Mouse (Mus musculus): Measurements from ENCODE around the gene Xylt1. TPM values are rescaled to one million over a fixed set of nuclear protein-coding genes. Genes with fewer than 3 reads are reported as not detected.

Gene Xylt1
- total RNA-seq, 2 experiments from 2014 or later: 53.3 to 55.2 TPM

DNA sequence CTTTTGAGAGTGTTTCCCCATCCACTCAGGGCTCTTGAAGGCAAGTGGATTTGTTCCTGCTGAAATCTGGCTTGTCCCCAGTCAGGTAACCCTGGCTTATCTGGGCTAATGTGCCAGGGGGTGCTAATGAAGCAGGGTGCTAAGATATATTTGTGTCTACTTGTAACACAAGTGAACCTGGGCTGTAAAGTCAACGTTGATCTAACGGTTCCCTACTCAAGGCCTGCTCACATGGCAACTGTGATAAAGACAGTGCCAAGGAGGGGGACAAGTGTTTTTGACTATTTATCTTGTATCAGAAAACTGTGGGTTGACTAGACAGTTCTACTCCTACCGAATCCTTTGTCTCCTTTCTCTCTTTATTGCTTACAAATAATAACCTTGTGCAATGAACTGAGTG lies 8.3 kb downstream of the Xylt1 start:
- DNase-seq (ENCODE audit: extremely low spot score in 1 of 2, low spot score in 2 of 2): no peak
- intact Hi-C loops (cut with DNase I): loop anchor here (10.0 kb wide), 2 partner anchors 106 to 236 kb away; no protein-coding TSS in a partner anchor

DNA sequence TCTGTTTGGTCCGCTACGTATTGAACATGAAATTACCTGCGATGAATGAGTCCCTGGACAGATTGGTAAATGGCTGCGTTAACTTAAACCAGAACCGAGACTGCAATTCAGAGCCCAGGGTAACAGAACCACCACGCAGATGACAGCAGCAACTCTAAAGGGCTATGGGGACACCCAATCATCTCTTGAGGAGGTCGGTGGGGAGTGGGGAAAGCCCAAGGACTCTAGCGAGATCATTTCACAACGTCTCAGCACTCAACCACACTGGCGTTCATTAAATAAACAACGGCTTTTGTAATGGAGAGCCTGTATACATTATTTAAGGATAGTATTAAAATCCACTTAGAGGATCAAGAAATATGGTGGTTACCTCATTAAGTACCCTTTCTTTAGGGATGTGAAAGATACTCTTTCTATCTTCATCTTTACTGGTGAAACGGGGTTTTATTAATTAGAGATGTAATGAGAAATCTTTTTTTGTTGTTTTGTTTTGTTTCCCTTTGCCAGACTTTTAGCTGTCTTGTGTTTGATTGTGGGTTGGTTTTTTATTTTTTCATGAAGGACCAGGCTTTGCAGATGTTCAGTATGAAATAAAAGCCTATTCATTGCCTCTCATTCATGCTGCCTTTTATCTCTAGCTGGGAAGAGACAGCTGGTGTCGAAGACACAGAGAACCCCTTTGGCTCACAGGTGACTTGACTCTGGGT lies 12.2 kb downstream of the Xylt1 start:
- intact Hi-C loops (cut with DNase I): no loop called here

DNA sequence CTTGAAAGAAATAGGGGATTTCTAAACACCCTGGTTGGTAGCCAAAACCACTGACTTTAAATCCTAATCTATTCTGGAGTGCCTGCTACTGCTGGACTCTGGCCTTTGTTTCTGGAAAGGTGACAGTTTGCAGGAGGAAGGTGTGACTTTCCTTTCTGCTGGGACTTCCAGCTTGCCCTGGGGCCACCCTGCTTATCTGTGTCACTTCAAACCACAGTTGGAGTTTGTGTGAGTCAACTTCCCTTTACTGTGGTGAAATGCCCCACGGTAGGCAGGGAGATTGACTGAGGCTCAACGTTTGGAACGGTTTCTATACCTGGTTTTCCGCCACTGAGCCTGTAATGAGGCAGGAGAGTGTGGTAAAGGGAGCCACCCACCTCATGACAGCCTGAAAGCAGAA lies 13.2 kb downstream of the Xylt1 start:
- no peak for DNase-seq (ENCODE audit: extremely low spot score in 1 of 2, low spot score in 2 of 2)
- intact Hi-C loops (cut with DNase I): no loop called here

More for the DNA sequence above, 12.2 kb downstream of the Xylt1 start:
- DNase-seq (ENCODE audit: extremely low spot score in 1 of 2, low spot score in 2 of 2): no peak

DNA sequence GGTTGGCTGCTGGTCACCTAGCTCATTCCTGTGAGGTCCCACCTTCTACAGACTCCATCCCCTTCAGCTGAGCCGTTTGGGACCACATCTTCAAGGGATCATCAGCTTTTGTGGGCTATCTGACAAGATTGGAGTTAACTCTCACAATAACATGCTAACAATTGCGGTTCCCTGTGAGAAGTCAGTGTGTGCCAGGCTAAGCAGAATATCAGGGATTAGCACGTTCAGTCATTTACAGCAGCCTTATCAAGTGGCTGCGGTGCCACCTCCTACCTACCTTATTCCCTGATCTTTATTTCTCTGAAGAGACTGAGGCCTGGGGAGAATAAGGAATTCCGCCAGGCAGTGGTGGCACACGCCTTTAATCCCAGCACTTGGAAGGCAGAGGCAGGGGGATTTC lies 13.6 kb downstream of the Xylt1 start:
- intact Hi-C loops (cut with DNase I): no loop called here
- DNase-seq (ENCODE audit: extremely low spot score in 1 of 2, low spot score in 2 of 2): no peak

DNA sequence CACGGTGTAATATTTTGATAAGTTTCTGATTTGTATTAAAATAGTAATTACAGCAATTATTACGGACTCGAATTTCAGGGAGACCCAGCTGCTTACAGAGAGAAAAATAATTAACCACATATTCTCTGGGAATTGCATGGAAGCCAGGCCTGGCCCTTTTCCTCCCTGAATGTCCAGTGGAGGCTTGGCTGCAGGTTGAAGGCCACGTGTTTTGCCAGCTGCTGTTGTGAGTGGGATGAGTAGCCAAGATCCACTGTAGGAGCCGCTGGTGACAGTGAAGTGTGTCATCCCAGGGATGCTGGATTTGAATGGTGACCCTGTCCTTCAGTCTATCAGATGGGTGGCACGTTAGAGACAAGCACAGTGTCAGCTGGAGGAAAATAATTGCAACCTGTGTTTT lies 14.7 kb downstream of the Xylt1 start:
- intact Hi-C loops (cut with DNase I): no loop called here
- DNase-seq (ENCODE audit: extremely low spot score in 1 of 2, low spot score in 2 of 2): no peak

- intact Hi-C loops (cut with DNase I): no loop called here
- DNase-seq (ENCODE audit: extremely low spot score in 1 of 2, low spot score in 2 of 2): no peak
These were observed 17.1 kb downstream of the Xylt1 start for GRCm38 (mm10) chr7:117397877-117398276.

DNA sequence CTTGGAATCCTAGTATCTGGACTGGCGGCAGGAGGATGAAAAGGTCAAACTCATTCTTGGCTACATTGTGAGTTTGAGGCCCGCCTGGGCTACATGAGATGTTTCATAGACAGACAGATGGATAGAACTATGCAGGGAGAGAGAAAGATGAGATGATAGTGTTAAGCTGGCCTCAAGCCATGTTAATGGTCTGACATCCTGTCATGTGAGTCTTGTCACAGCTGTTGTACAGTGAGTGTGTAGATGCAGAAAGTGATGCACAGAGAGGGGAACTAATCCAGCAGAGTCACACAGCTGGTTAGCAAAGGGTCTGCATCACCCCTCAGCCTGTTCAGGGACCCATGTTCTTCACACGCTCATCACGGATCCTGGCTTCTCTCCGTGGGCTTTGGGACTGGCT lies 19.2 kb downstream of the Xylt1 start:
- intact Hi-C loops (cut with DNase I): no loop called here
- no peak for DNase-seq (ENCODE audit: extremely low spot score in 1 of 2, low spot score in 2 of 2)

GRCm38 (mm10) chr7:117401581-117401980 lies 20.8 kb downstream of the Xylt1 start:
- no peak for DNase-seq (ENCODE audit: extremely low spot score in 1 of 2, low spot score in 2 of 2)
- intact Hi-C loops (cut with DNase I): no loop called here

DNA sequence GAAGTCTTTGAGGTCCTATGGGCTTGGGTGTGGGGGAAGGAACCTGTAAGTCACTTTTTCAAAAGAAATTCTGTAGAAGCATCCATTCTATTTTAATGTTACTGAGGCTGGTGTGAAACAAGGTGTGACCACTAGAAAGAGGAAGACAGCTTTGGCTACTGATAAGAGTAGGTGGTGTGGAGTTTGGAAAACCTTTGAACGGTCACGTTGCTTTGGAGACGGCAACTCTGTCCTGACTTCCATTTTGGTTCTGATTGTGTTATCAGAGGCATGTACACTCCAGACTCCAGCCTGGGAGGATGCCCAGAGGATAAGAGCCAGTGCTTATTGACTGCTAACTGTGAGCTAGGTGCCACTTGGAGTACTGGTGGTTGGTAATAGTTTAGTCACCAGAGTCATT lies 25.6 kb downstream of the Xylt1 start:
- DNase-seq (ENCODE audit: extremely low spot score in 1 of 2, low spot score in 2 of 2): no peak
- intact Hi-C loops (cut with DNase I): no loop called here

- intact Hi-C loops (cut with DNase I): no loop called here
- no peak for DNase-seq (ENCODE audit: extremely low spot score in 1 of 2, low spot score in 2 of 2)
These were observed 28.6 kb downstream of the Xylt1 start for GRCm38 (mm10) chr7:117409268-117409988.

DNA sequence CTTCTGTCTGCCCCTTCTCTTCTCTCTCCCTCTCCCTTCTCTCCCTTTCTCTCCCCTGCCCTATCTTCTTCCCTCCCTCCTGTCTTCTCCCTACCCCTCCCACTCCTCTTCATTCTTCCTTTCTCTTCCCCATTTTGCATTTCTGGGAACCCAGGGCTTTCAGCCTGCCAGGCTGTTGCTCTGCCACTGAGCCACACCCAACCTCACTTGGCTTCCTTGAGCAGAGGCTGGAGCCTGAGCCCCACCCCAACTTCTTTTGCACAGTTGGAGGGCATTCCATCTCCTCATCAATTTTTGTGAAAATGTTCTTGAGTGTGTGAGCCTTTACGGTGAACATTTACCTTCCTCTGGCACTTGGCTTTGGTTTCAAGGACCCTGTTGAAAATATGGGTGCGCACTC lies 31.1 kb downstream of the Xylt1 start:
- no peak for DNase-seq (ENCODE audit: extremely low spot score in 1 of 2, low spot score in 2 of 2)
- intact Hi-C loops (cut with DNase I): no loop called here

DNA sequence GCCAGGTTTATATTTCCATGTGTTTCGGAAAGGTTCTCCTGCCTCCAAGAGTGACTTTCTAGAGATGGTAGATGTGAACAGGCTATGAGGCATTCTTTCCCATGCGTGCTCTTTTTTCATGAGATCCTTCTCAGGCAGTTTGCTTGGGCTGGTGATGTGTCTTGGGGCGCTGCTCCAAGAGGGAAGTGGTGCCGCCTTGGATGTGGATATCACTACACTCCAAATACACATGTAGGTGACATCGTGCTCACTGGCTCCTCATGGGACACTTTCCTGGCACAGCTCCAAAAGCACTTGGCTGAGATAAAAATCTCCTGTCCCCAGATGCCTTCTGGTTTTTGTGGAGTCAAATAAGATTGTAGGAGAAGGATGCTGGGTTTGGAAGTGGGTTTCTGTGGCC lies 31.6 kb downstream of the Xylt1 start:
- DNase-seq (ENCODE audit: extremely low spot score in 1 of 2, low spot score in 2 of 2): peak; percentile 35 to 61
- intact Hi-C loops (cut with DNase I): no loop called here

GRCm38 (mm10) chr7:117414341-117415008 lies 33.7 kb downstream of the Xylt1 start:
- intact Hi-C loops (cut with DNase I): no loop called here
- DNase-seq (ENCODE audit: extremely low spot score in 1 of 2, low spot score in 2 of 2): no peak

DNA sequence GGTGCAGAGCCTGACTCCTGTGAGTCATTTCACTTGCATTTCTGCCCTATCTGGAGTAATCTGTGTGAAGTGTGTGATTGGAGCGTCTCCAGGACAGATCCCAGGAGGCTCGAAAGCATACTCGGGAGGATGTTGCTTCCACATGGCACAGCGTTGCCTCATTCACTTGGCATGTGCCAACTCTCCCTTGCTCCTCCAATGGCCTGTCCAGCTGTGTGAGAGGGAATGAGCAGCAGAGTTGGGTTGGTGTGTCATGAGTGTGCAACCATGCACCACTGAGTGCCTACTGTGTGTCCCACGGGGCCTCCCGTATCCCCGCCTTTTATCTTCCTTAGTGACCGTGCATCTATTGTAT lies 34.2 kb downstream of the Xylt1 start:
- intact Hi-C loops (cut with DNase I): no loop called here
- DNase-seq (ENCODE audit: extremely low spot score in 1 of 2, low spot score in 2 of 2): no peak

GRCm38 (mm10) chr7:117419041-117419440 lies 38.3 kb downstream of the Xylt1 start:
- DNase-seq (ENCODE audit: extremely low spot score in 1 of 2, low spot score in 2 of 2): peak in 1 of 2 experiments; percentile 57
- intact Hi-C loops (cut with DNase I): no loop called here

- intact Hi-C loops (cut with DNase I): no loop called here
- DNase-seq (ENCODE audit: extremely low spot score in 1 of 2, low spot score in 2 of 2): no peak
These were observed 39.1 kb downstream of the Xylt1 start for GRCm38 (mm10) chr7:117419846-117420245.

DNA sequence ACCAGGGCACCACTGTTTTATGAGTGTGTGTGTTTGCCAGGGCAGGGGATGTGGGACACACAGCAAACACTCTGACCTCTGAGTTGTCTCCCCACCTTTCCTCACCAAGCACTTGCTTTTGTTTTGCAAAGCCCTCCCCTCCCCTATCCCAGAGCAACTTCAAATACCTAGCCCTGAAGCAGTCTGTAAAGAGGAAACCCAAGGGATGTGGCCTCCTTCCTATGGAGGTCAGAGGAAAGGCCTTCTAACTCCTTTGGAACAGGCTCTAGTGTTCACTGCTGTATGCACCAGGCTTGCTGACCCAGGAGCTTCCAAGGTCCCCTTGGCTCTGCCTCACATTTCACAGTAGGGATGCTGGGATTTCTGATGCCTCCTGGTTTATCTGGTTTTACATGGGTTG lies 39.5 kb downstream of the Xylt1 start:
- DNase-seq (ENCODE audit: extremely low spot score in 1 of 2, low spot score in 2 of 2): no peak

GRCm38 (mm10) chr7:117420836-117421566 lies 40.2 kb downstream of the Xylt1 start:
- no peak for DNase-seq (ENCODE audit: extremely low spot score in 1 of 2, low spot score in 2 of 2)
- intact Hi-C loops (cut with DNase I): no loop called here

More for the DNA sequence above, 39.5 kb downstream of the Xylt1 start:
- intact Hi-C loops (cut with DNase I): no loop called here

- DNase-seq (ENCODE audit: extremely low spot score in 1 of 2, low spot score in 2 of 2): no peak
- intact Hi-C loops (cut with DNase I): no loop called here
These were observed 44.1 kb downstream of the Xylt1 start for GRCm38 (mm10) chr7:117424841-117425240.

Measured in left cerebral cortex, postnatal 10 days (tissue).